Mouse (Mus musculus): ENCODE results near the gene Gm10337. TPM values are rescaled to one million over a fixed set of nuclear protein-coding genes. Genes with fewer than 3 reads are reported as not detected.

Gm10337 gene
- total and polyA plus RNA-seq, 3 experiments, result not detected

DNA sequence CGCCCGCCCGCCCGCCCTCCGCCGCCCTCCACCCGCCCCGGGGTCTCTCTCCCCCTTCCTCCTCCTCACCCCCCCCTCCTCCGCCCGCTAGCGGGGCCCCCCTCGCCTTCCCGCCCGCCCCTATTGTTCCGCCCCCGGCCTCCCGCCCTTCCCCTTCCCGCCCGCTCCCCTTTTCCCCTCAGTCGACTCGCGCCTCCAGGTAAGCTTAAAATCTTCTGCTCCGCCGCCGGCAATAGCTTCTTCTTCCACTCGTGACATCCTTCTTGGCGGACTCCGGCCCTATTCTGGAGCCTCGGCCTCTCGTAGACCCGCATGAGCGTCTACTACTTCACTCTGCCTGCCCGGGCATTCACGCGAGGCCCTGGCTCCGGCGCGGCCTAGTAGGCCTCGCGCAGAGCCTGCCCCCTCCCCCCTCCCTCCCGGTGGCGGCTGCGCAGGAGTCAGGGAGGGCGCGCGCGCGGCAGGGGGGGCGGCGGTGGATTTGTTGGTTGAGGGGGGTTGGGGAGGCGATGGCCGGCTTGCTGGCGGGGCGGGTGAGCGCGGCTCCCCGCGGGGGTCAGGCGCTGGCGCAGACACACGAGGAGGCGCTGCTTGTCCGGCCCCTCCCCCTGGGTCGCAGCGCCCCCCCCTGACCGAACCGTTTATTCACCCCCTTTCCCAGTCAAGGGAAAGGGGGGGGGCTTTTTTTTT is 32.8 kb upstream of the Gm10337 start (continued):
- TF ChIP-seq RCOR1 (IDR thresholded peaks at IDR 0.05; ENCODE audit: low read depth, low read length), result no peak
- peak; percentile 58 for TF ChIP-seq MYC (IDR thresholded peaks at IDR 0.05; ENCODE audit: low read depth, low read length)
- peak; percentile 92 for TF ChIP-seq CHD1 (IDR thresholded peaks at IDR 0.05; ENCODE audit: low read depth, low read length)

GRCm38 (mm10) chr15:102471295-102471645 is 32.3 kb upstream of the Gm10337 start:
- Histone ChIP-seq H3K9ac (ENCODE audit: control insufficient read depth, low read depth, low read length, poor library complexity, severe bottlenecking) (peak overlapping the region; percentile 99), H3K27me3 (ENCODE audit: control insufficient read depth in 1 of 2, insufficient read depth in 2 of 2, low read length in 2 of 2) (no peaks in the 10 kb centered on the region), H3K9me3 (replicated peaks; ENCODE audit: insufficient read depth, low read length) (no peaks in the 10 kb centered on the region), H3K4me1 (ENCODE audit: control insufficient read depth in 1 of 2, insufficient read depth in 2 of 2, low read length in 2 of 2) (peaks cover 6 to 9% of the 10 kb centered on the region in 2 experiments; a peak in 2 of 4 replicates), H3K79me2 (ENCODE audit: control insufficient read depth, insufficient read depth, low read length, poor library complexity) (peaks cover 39% of the 10 kb centered on the region), H3K4me3 (ENCODE audit: control insufficient read depth in 1 of 2, insufficient read depth in 1 of 2, low read depth in 2 of 2, low read length in 2 of 2) (peak overlapping the region; percentile 81 to 92), H3K27ac (ENCODE audit: control insufficient read depth, low read depth, low read length) (peak overlapping the region; percentile 51), H3K36me3 (ENCODE audit: control insufficient read depth in 1 of 2, insufficient read depth in 2 of 2, low read length in 2 of 2) (peaks cover 36 to 38% of the 10 kb centered on the region in 2 experiments)
- TF ChIP-seq SIN3A (IDR thresholded peaks at IDR 0.05; ENCODE audit: low read length), result peak; percentile 62; the same call in 1 of the 2 replicates
- TF ChIP-seq BHLHE40 (IDR thresholded peaks at IDR 0.05; ENCODE audit: borderline replicate concordance, low read depth, low read length), result no peak
- no peak for DNase-seq (ENCODE audit: low read depth, low spot score)

- Histone ChIP-seq H3K27ac (ENCODE audit: control insufficient read depth, low read depth, low read length) (no peak overlapping the region), H3K36me3 (ENCODE audit: control insufficient read depth in 1 of 2, insufficient read depth in 2 of 2, low read length in 2 of 2) (peaks cover 39 to 41% of the 10 kb centered on the region in 2 experiments), H3K9ac (ENCODE audit: control insufficient read depth, low read depth, low read length, poor library complexity, severe bottlenecking) (peak overlapping the region; percentile 99)
These were observed 31.8 kb upstream of the Gm10337 start for GRCm38 (mm10) chr15:102471727-102472126.

More at GRCm38 (mm10) chr15:102471727-102472126, 31.8 kb upstream of the Gm10337 start:
- Histone ChIP-seq H3K4me3 (ENCODE audit: control insufficient read depth in 1 of 2, insufficient read depth in 1 of 2, low read depth in 2 of 2, low read length in 2 of 2) (peak overlapping the region; percentile 5 to 81; a peak in 3 of 4 replicates), H3K9me3 (replicated peaks; ENCODE audit: insufficient read depth, low read length) (no peaks in the 10 kb centered on the region), H3K4me1 (ENCODE audit: control insufficient read depth in 1 of 2, insufficient read depth in 2 of 2, low read length in 2 of 2) (peaks cover 6 to 9% of the 10 kb centered on the region in 2 experiments; a peak in 2 of 4 replicates), H3K79me2 (ENCODE audit: control insufficient read depth, insufficient read depth, low read length, poor library complexity) (peaks cover 42% of the 10 kb centered on the region), H3K27me3 (ENCODE audit: control insufficient read depth in 1 of 2, insufficient read depth in 2 of 2, low read length in 2 of 2) (no peaks in the 10 kb centered on the region)
- DNase-seq (ENCODE audit: low read depth, low spot score), result no peak
- TF ChIP-seq CTCF (IDR thresholded peaks at IDR 0.05 in 2 of 3, conservative IDR thresholded peaks at IDR 0.05 in 1 of 3; ENCODE audit: control insufficient read depth in 1 of 3, insufficient read depth in 1 of 3, low read depth in 2 of 3, low read length in 3 of 3, poor library complexity in 1 of 3, severe bottlenecking in 1 of 3) (no peak), ETS1 (IDR thresholded peaks at IDR 0.05; ENCODE audit: low read depth, low read length) (no peak), TAL1 (IDR thresholded peaks at IDR 0.05; ENCODE audit: low read length) (no peak), ZNF384 (IDR thresholded peaks at IDR 0.05; ENCODE audit: low read depth, low read length) (0 out of 2 replicates have a peak, but pooled peaks have one; percentile 20), SIN3A (IDR thresholded peaks at IDR 0.05; ENCODE audit: low read length) (peak; percentile 14), BHLHE40 (IDR thresholded peaks at IDR 0.05; ENCODE audit: borderline replicate concordance, low read depth, low read length) (no peak), NELFE (IDR thresholded peaks at IDR 0.05; ENCODE audit: low read depth, low read length) (no peak), TCF12 (IDR thresholded peaks at IDR 0.05; ENCODE audit: low read depth, low read length) (no peak), GATA1 (IDR thresholded peaks at IDR 0.05; ENCODE audit: low read depth, low read length) (no peak), POLR2A (IDR thresholded peaks at IDR 0.05; ENCODE audit: control insufficient read depth in 1 of 2, insufficient read depth in 1 of 2, low read depth in 1 of 2, low read length in 2 of 2, poor library complexity in 1 of 2) (no peak), USF1 (IDR thresholded peaks at IDR 0.05; ENCODE audit: low read depth, low read length) (no peak), HCFC1 (IDR thresholded peaks at IDR 0.05; ENCODE audit: low read depth, low read length) (0 out of 2 replicates have a peak, but pooled peaks have one; percentile 29), SMC3 (IDR thresholded peaks at IDR 0.05; ENCODE audit: low read depth, low read length) (no peak), UBTF (IDR thresholded peaks at IDR 0.05; ENCODE audit: borderline replicate concordance, insufficient read depth, low read depth, low read length) (no peak), MXI1 (IDR thresholded peaks at IDR 0.05; ENCODE audit: low read depth, low read length) (peak; percentile 58; the same call in 1 of the 2 replicates), USF2 (IDR thresholded peaks at IDR 0.05; ENCODE audit: borderline replicate concordance in 1 of 2, insufficient read depth in 1 of 2, low read depth in 1 of 2, low read length in 2 of 2) (no peak), ZC3H11A (IDR thresholded peaks at IDR 0.05; ENCODE audit: low read depth, low read length) (no peak), KAT2A (conservative IDR thresholded peaks at IDR 0.05; ENCODE audit: low read depth, low read length) (no peak), MAX (IDR thresholded peaks at IDR 0.05; ENCODE audit: low read length) (0 out of 2 replicates have a peak, but pooled peaks have one; percentile 20), GABPA (IDR thresholded peaks at IDR 0.05; ENCODE audit: low read depth, low read length) (no peak), CHD1 (IDR thresholded peaks at IDR 0.05; ENCODE audit: low read depth, low read length) (peak; percentile 30; the same call in 1 of the 2 replicates), ZKSCAN1 (IDR thresholded peaks at IDR 0.05; ENCODE audit: low read depth, low read length) (no peak)

All from MEL (cell line).